Mouse (Mus musculus) MEL (cell line): ENCODE data around the gene Cxcl17. TPM values are rescaled to one million over a fixed set of nuclear protein-coding genes. Genes with fewer than 3 reads are reported as not detected.

Experiments used
- DNase-seq: peaks from one replicate; pipeline ENCODE4 v3.0.0; 2011; ENCODE audit warnings: low read depth, low spot score
- H3K27ac ChIP-seq: 2 replicates; pipeline ENCODE4 v1.5.1; 2012; ENCODE audit warnings: low read depth, mild to moderate bottlenecking, control low read depth, low read length, moderate library complexity; ENCODE audit not compliant: control insufficient read depth
- H3K27me3 ChIP-seq, 2 experiments: fragments of 150-350 bp in 1 of 2; sonication (generic) in 1 of 2; 2 replicates each; pipeline ENCODE4 v1.6.1; 2012; ENCODE audit warnings: low read length in 2 of 2, mild to moderate bottlenecking in 2 of 2, improper control_type of control experiment in 1 of 2, moderate library complexity in 1 of 2; ENCODE audit not compliant: insufficient read depth in 2 of 2, control insufficient read depth in 1 of 2
- H3K36me3 ChIP-seq, 2 experiments: 2 replicates each; pipeline ENCODE4 v1.6.1; 2012 to 2014; ENCODE audit warnings: low read length in 2 of 2, improper control_type of control experiment in 1 of 2, inconsistent platforms in 1 of 2, mild to moderate bottlenecking in 1 of 2; ENCODE audit not compliant: insufficient read depth in 2 of 2, control insufficient read depth in 1 of 2
- H3K4me1 ChIP-seq, 2 experiments: fragments of 150-350 bp in 1 of 2; sonication (generic) in 1 of 2; 2 replicates each; pipeline ENCODE4 v1.6.1; 2012; ENCODE audit warnings: low read length in 2 of 2, improper control_type of control experiment in 1 of 2, mild to moderate bottlenecking in 1 of 2; ENCODE audit not compliant: insufficient read depth in 2 of 2, control insufficient read depth in 1 of 2
- H3K4me3 ChIP-seq, 2 experiments: fragments of 150-350 bp in 1 of 2; sonication (generic) in 1 of 2; 2 replicates each; pipeline ENCODE4 v1.5.1; 2012; ENCODE audit warnings: low read depth in 2 of 2, low read length in 2 of 2, mild to moderate bottlenecking in 2 of 2, moderate library complexity in 2 of 2, control low read depth in 1 of 2, improper control_type of control experiment in 1 of 2; ENCODE audit not compliant: control insufficient read depth in 1 of 2, insufficient read depth in 1 of 2
- H3K79me2 ChIP-seq: 2 replicates; pipeline ENCODE4 v1.6.1; 2012; ENCODE audit warnings: mild to moderate bottlenecking, low read length, moderate library complexity; ENCODE audit not compliant: control insufficient read depth, poor library complexity, insufficient read depth
- H3K9ac ChIP-seq: 2 replicates; pipeline ENCODE4 v1.6.1; 2012; ENCODE audit warnings: low read depth, mild to moderate bottlenecking, control low read depth, low read length, moderate library complexity; ENCODE audit not compliant: control insufficient read depth, poor library complexity, severe bottlenecking
- H3K9me3 ChIP-seq: fragments of 150-350 bp; sonication (generic); replicated peaks from 2 replicates; pipeline ENCODE4 v1.6.1; 2012; ENCODE audit warnings: mild to moderate bottlenecking, low read length, improper control_type of control experiment, moderate library complexity; ENCODE audit not compliant: insufficient read depth
- CHD2 ChIP-seq: IDR thresholded peaks from 2 replicates; pipeline ENCODE4 v1.6.1; 2011; ENCODE audit warnings: low read length, improper control_type of control experiment
- CTCF ChIP-seq, 3 experiments: IDR thresholded peaks in 2 of 3; conservative IDR thresholded peaks in 1 of 3; 2 replicates each; pipeline ENCODE4 v1.5.1; 2011 to 2012; ENCODE audit warnings: low read length in 3 of 3, low read depth in 2 of 3, mild to moderate bottlenecking in 2 of 3, improper control_type of control experiment in 1 of 3, inconsistent platforms in 1 of 3, mixed read lengths in 1 of 3, moderate library complexity in 1 of 3; ENCODE audit not compliant: control insufficient read depth in 1 of 3, insufficient read depth in 1 of 3, poor library complexity in 1 of 3, severe bottlenecking in 1 of 3
- E2F4 ChIP-seq: IDR thresholded peaks from 2 replicates; pipeline ENCODE4 v1.6.1; 2011; ENCODE audit warnings: low read depth, low read length, improper control_type of control experiment, borderline replicate concordance
- ETS1 ChIP-seq: IDR thresholded peaks from 2 replicates; pipeline ENCODE4 v1.6.1; 2012; ENCODE audit warnings: low read depth, mild to moderate bottlenecking, inconsistent platforms, low read length, improper control_type of control experiment, moderate library complexity
- JUND ChIP-seq: IDR thresholded peaks from 2 replicates; pipeline ENCODE4 v1.6.1; 2011; ENCODE audit warnings: low read depth, mild to moderate bottlenecking, improper control_type of control experiment, low read length
- MAFK ChIP-seq: IDR thresholded peaks from 2 replicates; pipeline ENCODE4 v1.6.1; 2011; ENCODE audit warnings: low read depth, mild to moderate bottlenecking, low read length, improper control_type of control experiment, borderline replicate concordance
- MAX ChIP-seq: IDR thresholded peaks from 2 replicates; pipeline ENCODE4 v1.6.1; 2011; ENCODE audit warnings: low read length, improper control_type of control experiment
- MAZ ChIP-seq: IDR thresholded peaks from 2 replicates; pipeline ENCODE4 v1.6.1; 2012; ENCODE audit warnings: low read depth, mild to moderate bottlenecking, inconsistent platforms, low read length, improper control_type of control experiment
- MEF2A ChIP-seq: IDR thresholded peaks from 2 replicates; pipeline ENCODE4 v1.6.1; 2014; ENCODE audit warnings: low read depth, mild to moderate bottlenecking, inconsistent platforms, low read length, improper control_type of control experiment; ENCODE audit not compliant: poor library complexity, insufficient replicate concordance, severe bottlenecking; ENCODE audit errors: extremely low read depth
- MXI1 ChIP-seq: IDR thresholded peaks from 2 replicates; pipeline ENCODE4 v1.6.1; 2011; ENCODE audit warnings: mild to moderate bottlenecking, low read depth, low read length, improper control_type of control experiment
- NRF1 ChIP-seq: IDR thresholded peaks from 2 replicates; pipeline ENCODE4 v1.6.1; 2014; ENCODE audit warnings: low read depth, mild to moderate bottlenecking, inconsistent platforms, low read length, improper control_type of control experiment, moderate library complexity; ENCODE audit not compliant: poor library complexity, insufficient read depth, severe bottlenecking
- POLR2A ChIP-seq, 2 experiments: IDR thresholded peaks; 2 replicates each; pipeline ENCODE4 v1.6.1; 2011 to 2012; ENCODE audit warnings: low read length in 2 of 2, mild to moderate bottlenecking in 2 of 2, control low read depth in 1 of 2, improper control_type of control experiment in 1 of 2, low read depth in 1 of 2, moderate library complexity in 1 of 2; ENCODE audit not compliant: control insufficient read depth in 1 of 2, insufficient read depth in 1 of 2, poor library complexity in 1 of 2
- POLR2AphosphoS2 ChIP-seq: IDR thresholded peaks from 2 replicates; pipeline ENCODE4 v1.6.1; 2011; ENCODE audit warnings: low read length, improper control_type of control experiment
- POLR2AphosphoS5 ChIP-seq: IDR thresholded peaks from 2 replicates; pipeline ENCODE4 v1.6.1; 2012; ENCODE audit warnings: low read depth, borderline replicate concordance, mild to moderate bottlenecking, inconsistent platforms, low read length, moderate library complexity, mixed read lengths
- RAD21 ChIP-seq: IDR thresholded peaks from 2 replicates; pipeline ENCODE4 v1.6.1; 2011; ENCODE audit warnings: mild to moderate bottlenecking, low read depth, low read length, improper control_type of control experiment
- SIN3A ChIP-seq: IDR thresholded peaks from 2 replicates; pipeline ENCODE4 v1.6.1; 2012; ENCODE audit warnings: low read length, improper control_type of control experiment, inconsistent platforms
- TAL1 ChIP-seq: IDR thresholded peaks from 2 replicates; pipeline ENCODE4 v1.6.1; 2012; ENCODE audit warnings: mild to moderate bottlenecking, inconsistent platforms, low read length, moderate library complexity, mixed read lengths
- TBP ChIP-seq: IDR thresholded peaks from 2 replicates; pipeline ENCODE4 v1.8.0; 2011; ENCODE audit warnings: low read depth, low read length, improper control_type of control experiment
- TCF12 ChIP-seq: IDR thresholded peaks from 2 replicates; pipeline ENCODE4 v1.6.1; 2014; ENCODE audit warnings: low read depth, mild to moderate bottlenecking, inconsistent platforms, low read length, improper control_type of control experiment, moderate library complexity
- UBTF ChIP-seq: IDR thresholded peaks from 2 replicates; pipeline ENCODE4 v1.6.1; 2012; ENCODE audit warnings: low read depth, mild to moderate bottlenecking, inconsistent platforms, low read length, improper control_type of control experiment, moderate library complexity, borderline replicate concordance; ENCODE audit not compliant: insufficient read depth
- USF1 ChIP-seq: IDR thresholded peaks from 2 replicates; pipeline ENCODE4 v1.6.1; 2014; ENCODE audit warnings: low read depth, mild to moderate bottlenecking, inconsistent platforms, low read length, improper control_type of control experiment, moderate library complexity
- ZMIZ1 ChIP-seq: IDR thresholded peaks from 2 replicates; pipeline ENCODE4 v1.6.1; 2012; ENCODE audit warnings: low read depth, mild to moderate bottlenecking, inconsistent platforms, low read length, improper control_type of control experiment, moderate library complexity
- polyA plus RNA-seq, 2 experiments: library from polyadenylated mRNA; stranded (reverse) in 1 of 2; unstranded in 1 of 2; fragments of >175 nt in 1 of 2; fragments of >200 nt in 1 of 2; gene quantifications; 2 replicates each; pipeline versions ENCODE4 v1.2.1 to v1.2.4; 2012; ENCODE audit warnings: low replicate concordance in 2 of 2, low read depth in 1 of 2; ENCODE audit not compliant: insufficient read length in 2 of 2, insufficient read depth in 1 of 2, missing spikeins in 1 of 2
- total RNA-seq: library from RNA; depleted of rRNA; stranded (reverse); fragments of 300-350 nt; gene quantifications from 2 replicates; pipeline ENCODE4 v1.2.3, GENCODE M21; 2012

Cxcl17 gene
- total and polyA plus RNA-seq, 3 experiments: not detected

- H3K4me1 ChIP-seq: peaks cover 13 to 21% of the 10 kb centered on the region in 2 experiments
- no peaks in the 10 kb centered on the region; the same call in 1 of the 2 replicates for H3K79me2 ChIP-seq
- no peak overlapping the region for H3K27ac ChIP-seq
- H3K9ac ChIP-seq: no peak overlapping the region
- H3K36me3 ChIP-seq: peaks cover 0 to 15% of the 10 kb centered on the region in 2 experiments; a peak in 2 of 4 replicates
- no peaks in the 10 kb centered on the region for H3K9me3 ChIP-seq
- DNase-seq: no peak
- no peaks in the 10 kb centered on the region for H3K27me3 ChIP-seq
- TF ChIP-seq USF1 (no peak), NRF1 (no peak), ETS1 (no peak), E2F4 (no peak), MAX (no peak), RAD21 (no peak), ZMIZ1 (no peak), SIN3A (no peak), POLR2AphosphoS2 (no peak), POLR2AphosphoS5 (no peak), MEF2A (no peak), CTCF (IDR thresholded peaks at IDR 0.05 in 2 of 3, conservative IDR thresholded peaks at IDR 0.05 in 1 of 3; ENCODE audit: control insufficient read depth in 1 of 3, insufficient read depth in 1 of 3, low read depth in 2 of 3, low read length in 3 of 3, poor library complexity in 1 of 3, severe bottlenecking in 1 of 3) (no peak), MAFK (no peak), TCF12 (no peak)
- no peak overlapping the region for H3K4me3 ChIP-seq
Observed at GRCm38 (mm10) chr7:25382541-25382940, 30.1 kb downstream of the Cxcl17 start.

GRCm38 (mm10) chr7:25381284-25381680 is 31.4 kb downstream of the Cxcl17 start:
- no peak overlapping the region for H3K4me3 ChIP-seq
- peaks cover 0 to 3% of the 10 kb centered on the region in 2 experiments; a peak in 1 of 4 replicates for H3K36me3 ChIP-seq
- H3K27ac ChIP-seq: no peak overlapping the region
- no peaks in the 10 kb centered on the region for H3K27me3 ChIP-seq
- peaks cover 2 to 8% of the 10 kb centered on the region in 2 experiments for H3K4me1 ChIP-seq
- no peak for TF ChIP-seq POLR2A (IDR thresholded peaks at IDR 0.05; ENCODE audit: control insufficient read depth in 1 of 2, insufficient read depth in 1 of 2, low read depth in 1 of 2, low read length in 2 of 2, poor library complexity in 1 of 2)
- no peak for TF ChIP-seq TAL1
- TF ChIP-seq RAD21: no peak
- no peak for TF ChIP-seq MXI1
- no peak for TF ChIP-seq TBP
- no peak for TF ChIP-seq UBTF
- no peak for TF ChIP-seq JUND
- TF ChIP-seq MAX: no peak
- no peak for TF ChIP-seq MAZ
- TF ChIP-seq CHD2: no peak
- TF ChIP-seq, all 39 proteins: peak for 0
- Histone ChIP-seq H3K9ac (no peak overlapping the region), H3K79me2 (no peaks in the 10 kb centered on the region; the same call in 1 of the 2 replicates), H3K9me3 (no peaks in the 10 kb centered on the region)
- no peak for DNase-seq
